Mouse (Mus musculus) heart, adult 9 months (tissue): ENCODE data around the gene Nat8l.

ENCODE experiments used
- DNase-seq, 2 experiments: peaks; one replicate each; pipeline ENCODE4 v3.0.0; 2022; ENCODE audit warnings: low spot score in 2 of 2

The Nat8l gene

GRCm38 (mm10) chr5:34002636-34003035, 6.9 kb downstream of the Nat8l start:
- no peak for DNase-seq

GRCm38 (mm10) chr5:34004618-34005017, 8.8 kb downstream of the Nat8l start:
- DNase-seq = no peak

- no peak for DNase-seq
Observed at GRCm38 (mm10) chr5:34006832-34007231, 11.0 kb downstream of the Nat8l start.

GRCm38 (mm10) chr5:34007392-34007941, 11.7 kb downstream of the Nat8l start:
- DNase-seq = no peak

- DNase-seq = no peak
Observed at GRCm38 (mm10) chr5:34014652-34015051, 18.9 kb downstream of the Nat8l start.

GRCm38 (mm10) chr5:34018968-34019367, 23.2 kb downstream of the Nat8l start:
- no peak for DNase-seq

GRCm38 (mm10) chr5:34030101-34030500, 34.3 kb downstream of the Nat8l start:
- DNase-seq = no peak

- no peak for DNase-seq
Observed at GRCm38 (mm10) chr5:34031022-34031421, 35.2 kb downstream of the Nat8l start.

- no peak for DNase-seq
Observed at GRCm38 (mm10) chr5:34032520-34032919, 36.7 kb downstream of the Nat8l start.
